ENCODE assay signal across 9 mouse cellular contexts in the genomic region with DNA sequence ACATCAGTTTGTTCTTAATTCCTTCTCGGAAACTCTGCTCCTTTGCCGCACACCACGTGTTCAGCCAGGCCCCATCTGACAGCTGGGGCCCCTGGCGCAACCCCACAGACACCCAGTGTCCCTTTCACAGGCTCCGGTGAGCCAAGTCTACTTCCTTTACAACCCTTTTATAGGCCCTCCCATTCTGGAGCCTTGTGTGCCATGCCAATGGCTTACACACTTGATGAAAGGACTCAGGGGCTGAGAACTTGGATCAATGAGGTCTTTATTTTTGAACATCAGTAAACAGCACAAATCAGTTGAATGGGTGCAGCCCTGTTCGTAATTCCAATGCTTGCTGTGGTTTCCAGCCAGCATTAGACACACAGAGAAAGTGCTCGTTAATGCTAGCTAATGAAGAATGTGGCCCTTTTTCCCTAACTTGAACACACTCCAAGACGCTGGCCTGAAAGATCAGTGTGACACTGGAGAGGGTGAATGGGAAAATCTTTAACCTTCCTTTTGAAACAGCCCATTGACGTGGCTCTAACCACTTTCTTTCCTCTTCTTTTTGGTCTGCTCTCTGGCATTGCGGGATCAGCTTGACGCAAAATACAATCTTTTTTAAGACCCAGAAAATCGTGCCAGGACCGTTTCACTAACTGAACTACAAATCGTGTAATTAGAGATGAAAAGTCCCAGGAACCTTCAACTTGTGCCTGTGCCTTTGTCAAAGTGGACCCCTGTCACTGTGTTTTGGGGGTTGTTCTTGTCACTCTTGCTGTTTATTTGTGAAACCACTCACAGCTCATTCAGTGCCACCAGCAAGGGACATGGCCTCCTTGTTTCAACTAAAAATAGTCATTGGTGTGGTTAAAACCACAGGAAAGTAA. TPM values are rescaled to one million over a fixed set of nuclear protein-coding genes. Genes with fewer than 3 reads are reported as not detected.
A peak's percentile ranks its signal among the peaks of the same experiment; 100 is the strongest.
DNase-seq lines count a peak whose midpoint lies in the region; ATAC-seq lines count a peak whose summit lies in the region.
"Had no signal": no experiment of that assay in that cellular context is flagged by ENCODE, and none has a peak within 500 bp of the region (broad histone marks: within the 10 kb centered on the region; RNA-seq: fewer than 3 reads in every experiment).

No protein-coding gene starts in this region.

- H3K9ac ChIP-seq in hindbrain, embryonic 14.5 days, result no peak overlapping the region
- H3K9ac ChIP-seq in kidney, embryonic 15.5 days, result no peak overlapping the region

- intact Hi-C loops in left cerebral cortex, postnatal 36 days (cut with DNase I), result no loop called here

- H3K27ac ChIP-seq in hindbrain, embryonic 14.5 days, result no peak overlapping the region
- no peak overlapping the region for H3K27ac ChIP-seq in kidney, embryonic 15.5 days

- no peaks in the 10 kb centered on the region for H3K27me3 ChIP-seq in hindbrain, embryonic 14.5 days (ENCODE audit: control insufficient read depth, insufficient read depth, low read length)
- H3K27me3 ChIP-seq in kidney, embryonic 15.5 days, result no peaks in the 10 kb centered on the region

- no peak overlapping the region for H3K4me2 ChIP-seq in hindbrain, embryonic 14.5 days (replicated peaks)
- no peak overlapping the region for H3K4me2 ChIP-seq in kidney, embryonic 15.5 days
- H3K4me2 ChIP-seq: heart, embryonic 11.5 days had no signal

- no peaks in the 10 kb centered on the region for H3K36me3 ChIP-seq in hindbrain, embryonic 14.5 days (replicated peaks; ENCODE audit: control insufficient read depth, insufficient read depth)
- no peaks in the 10 kb centered on the region for H3K36me3 ChIP-seq in kidney, embryonic 15.5 days

- 65% methylated on average over 14 of the region's 14 CpGs for WGBS in hindbrain, embryonic 14.5 days
- WGBS in kidney, embryonic 15.5 days, result 63% methylated on average over 14 of the region's 14 CpGs

- peak; percentile 27 for DNase-seq in CD4-positive helper T cell, adult 2 months (ENCODE audit: low read depth, low spot score)
- DNase-seq in hindbrain, embryonic 14.5 days (ENCODE audit: low spot score), result no peak
- peak; percentile 24 to 50 for DNase-seq in left cerebral cortex, postnatal 36 days (ENCODE audit: low spot score in 2 of 2)
- no peak for DNase-seq in adrenal gland, adult 2 months
- DNase-seq in embryo, embryonic 10 days (ENCODE audit: low spot score), result no peak

- H3K9me3 ChIP-seq in hindbrain, embryonic 14.5 days (ENCODE audit: control insufficient read depth, low read length), result no peaks in the 10 kb centered on the region
- H3K9me3 ChIP-seq in kidney, embryonic 15.5 days (replicated peaks), result no peaks in the 10 kb centered on the region

- 0 out of 2 replicates have a peak, but pooled peaks cover 4% of the 10 kb centered on the region for H3K4me1 ChIP-seq in hindbrain, embryonic 14.5 days (replicated peaks; ENCODE audit: control insufficient read depth, insufficient read depth, low read length)
- no peaks in the 10 kb centered on the region for H3K4me1 ChIP-seq in kidney, embryonic 15.5 days

- ATAC-seq in CD4-positive, CD25-positive, alpha-beta regulatory T cell, adult 4 months, result peak; percentile 27
- ATAC-seq in hindbrain, embryonic 14.5 days (ENCODE audit: low FRiP score), result peak; percentile 82; the same call in 1 of the 2 replicates
- ATAC-seq in kidney, embryonic 15.5 days (replicated peaks; ENCODE audit: low FRiP score), result no peak

- no peak overlapping the region for H3K4me3 ChIP-seq in hindbrain, embryonic 14.5 days (replicated peaks; ENCODE audit: low read length)
- H3K4me3 ChIP-seq in kidney, embryonic 15.5 days (replicated peaks), result no peak overlapping the region

RNA-seq across cellular contexts. Expression of a gene that starts 15.0 kb away (rescaled TPM):
- polyA plus RNA-seq in CD4-positive, CD25-positive, alpha-beta regulatory T cell, adult 4 months (2017; shearing (Covaris generic)), result 1 to 10 TPM; 2.0 to 2.4 TPM
- polyA plus RNA-seq in hindbrain, embryonic 14.5 days (2014; fragmentation: Nextera tagmentation; extraction: Ambion mirVana), result 0.22 and 0.32 TPM in 2 replicates
- total RNA-seq in left cerebral cortex, postnatal 36 days (2021), result 1 to 10 TPM; 1.1 to 1.8 TPM
- polyA plus RNA-seq in kidney, embryonic 15.5 days (2015; fragmentation: Nextera tagmentation; extraction: Ambion mirVana), result 0.38 and 1.1 TPM in 2 replicates
- under 1 TPM; 0.79 to 0.86 TPM for total RNA-seq in adrenal gland, adult 2 months (2021)
- polyA plus RNA-seq in adrenal gland, adult 2 months (2012; rRNA removed), result 0.65 and 1.3 TPM in 2 replicates

RNA-seq across cellular contexts. Expression of a gene that starts 34.7 kb away (rescaled TPM):
- polyA plus RNA-seq in CD4-positive, CD25-positive, alpha-beta regulatory T cell, adult 4 months (2017; shearing (Covaris generic)), result not detected
- polyA plus RNA-seq in hindbrain, embryonic 14.5 days (2014; fragmentation: Nextera tagmentation; extraction: Ambion mirVana), result not detected in 2 replicates
- not detected for total RNA-seq in left cerebral cortex, postnatal 36 days (2021)
- not detected in 2 replicates for polyA plus RNA-seq in kidney, embryonic 15.5 days (2015; fragmentation: Nextera tagmentation; extraction: Ambion mirVana)
- not detected for total RNA-seq in adrenal gland, adult 2 months (2021)
- polyA plus RNA-seq in adrenal gland, adult 2 months (2012; rRNA removed), result not detected in 2 replicates
- polyA plus RNA-seq: heart, embryonic 11.5 days; lung, embryonic 16.5 days had no signal

RNA-seq across cellular contexts. Expression of a gene that starts 46.6 kb away (rescaled TPM):
- not detected for polyA plus RNA-seq in CD4-positive, CD25-positive, alpha-beta regulatory T cell, adult 4 months (2017; shearing (Covaris generic))
- polyA plus RNA-seq in hindbrain, embryonic 14.5 days (2014; fragmentation: Nextera tagmentation; extraction: Ambion mirVana), result not detected in 2 replicates
- not detected for total RNA-seq in left cerebral cortex, postnatal 36 days (2021)
- polyA plus RNA-seq in kidney, embryonic 15.5 days (2015; fragmentation: Nextera tagmentation; extraction: Ambion mirVana), result not detected in 2 replicates
- not detected for total RNA-seq in adrenal gland, adult 2 months (2021)
- not detected in 2 replicates for polyA plus RNA-seq in adrenal gland, adult 2 months (2012; rRNA removed)
- polyA plus RNA-seq: heart, embryonic 11.5 days; lung, embryonic 16.5 days had no signal

RNA-seq across cellular contexts. Expression of a gene that starts 52.2 kb away (rescaled TPM):
- polyA plus RNA-seq in CD4-positive, CD25-positive, alpha-beta regulatory T cell, adult 4 months (2017; shearing (Covaris generic)), result 10 to 100 TPM; 22.2 to 42.4 TPM
- polyA plus RNA-seq in hindbrain, embryonic 14.5 days (2014; fragmentation: Nextera tagmentation; extraction: Ambion mirVana), result 64.2 and 74.2 TPM in 2 replicates
- 10 to 100 TPM; 30.4 to 32.0 TPM for total RNA-seq in left cerebral cortex, postnatal 36 days (2021)
- polyA plus RNA-seq in kidney, embryonic 15.5 days (2015; fragmentation: Nextera tagmentation; extraction: Ambion mirVana), result 77.6 and 79.6 TPM in 2 replicates
- total RNA-seq in adrenal gland, adult 2 months (2021), result 10 to 100 TPM; 35.4 to 42.3 TPM
- polyA plus RNA-seq in adrenal gland, adult 2 months (2012; rRNA removed), result 30.6 and 55.1 TPM in 2 replicates

Comparison
In these comparisons a context has a peak if more than half of its experiments do, and no peak if none do; other contexts are left out.
1. DNase-seq: peak in CD4-positive helper T cell, adult 2 months (single experiment) and left cerebral cortex, postnatal 36 days (2 of 2); none in hindbrain, embryonic 14.5 days (single experiment), adrenal gland, adult 2 months (single experiment) and embryo, embryonic 10 days (single experiment).